Mouse (Mus musculus): ENCODE measurements around the gene Klhl33. TPM values are rescaled to one million over a fixed set of nuclear protein-coding genes. Genes with fewer than 3 reads are reported as not detected.

Klhl33 gene
- total RNA-seq (2023), result 0.13 and 0.18 TPM in 2 replicates

DNA sequence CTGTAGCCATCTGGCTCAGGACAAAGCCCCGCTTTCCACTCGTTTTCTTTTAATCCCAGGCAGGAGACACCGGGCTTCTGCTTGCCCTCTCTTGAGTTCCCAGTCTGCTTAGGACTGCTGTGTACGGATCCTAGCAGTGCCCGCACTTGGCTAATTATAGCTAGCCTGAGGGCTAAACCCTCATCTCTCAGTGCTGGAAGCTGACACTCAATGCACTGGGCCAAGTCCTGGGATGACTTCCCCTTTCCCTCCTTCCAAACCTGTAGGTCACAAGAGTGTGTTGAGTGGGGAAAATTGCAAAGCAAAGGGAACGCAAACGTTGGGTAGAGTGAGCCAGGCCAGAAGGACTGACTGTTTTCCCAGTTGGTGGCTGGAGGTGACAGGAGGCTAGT is at the start of gene Klhl33:
Klhl33 (minus strand) TSS at position 134 of the 392 bp plus-strand sequence.

DNA sequence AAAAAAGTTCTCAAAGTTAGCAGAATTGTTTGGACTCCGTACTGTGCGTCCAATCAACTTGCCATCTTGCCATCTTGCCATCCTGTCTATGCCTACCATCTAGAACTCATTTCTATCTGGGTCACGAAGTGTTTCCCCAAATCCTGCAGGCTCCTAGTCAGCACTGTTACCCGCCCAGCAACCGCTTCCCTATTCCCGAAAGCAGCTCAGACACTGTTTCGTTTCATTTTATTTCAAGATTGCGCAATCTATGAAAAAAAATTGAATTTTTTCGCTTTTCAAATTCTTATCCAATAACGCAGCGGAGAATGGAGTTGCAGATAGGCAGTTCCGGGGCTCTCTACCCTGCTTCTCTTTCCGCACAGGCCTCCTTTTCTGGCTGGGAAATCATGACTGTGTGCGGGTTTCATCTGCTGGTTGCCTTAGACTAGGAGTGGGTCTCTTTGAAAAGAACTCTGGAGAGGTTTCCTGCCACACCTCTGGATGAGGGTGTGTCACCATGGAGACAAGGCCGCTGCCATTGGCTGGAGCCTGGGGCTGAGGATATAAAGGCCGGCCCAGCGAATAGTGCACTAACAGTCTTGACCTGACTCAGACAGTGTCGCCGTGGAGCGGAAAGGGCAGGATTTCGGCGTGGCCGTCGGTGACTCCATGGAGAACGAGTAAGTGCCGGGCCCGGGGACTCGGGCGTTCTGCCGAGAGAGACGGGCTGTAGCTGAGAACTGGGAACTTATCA is 46.8 kb upstream of the Klhl33 start, which contains the start of gene Gm49342:
Gm49342 (plus strand) TSS at position 586 of the 736 bp plus-strand sequence.

DNA sequence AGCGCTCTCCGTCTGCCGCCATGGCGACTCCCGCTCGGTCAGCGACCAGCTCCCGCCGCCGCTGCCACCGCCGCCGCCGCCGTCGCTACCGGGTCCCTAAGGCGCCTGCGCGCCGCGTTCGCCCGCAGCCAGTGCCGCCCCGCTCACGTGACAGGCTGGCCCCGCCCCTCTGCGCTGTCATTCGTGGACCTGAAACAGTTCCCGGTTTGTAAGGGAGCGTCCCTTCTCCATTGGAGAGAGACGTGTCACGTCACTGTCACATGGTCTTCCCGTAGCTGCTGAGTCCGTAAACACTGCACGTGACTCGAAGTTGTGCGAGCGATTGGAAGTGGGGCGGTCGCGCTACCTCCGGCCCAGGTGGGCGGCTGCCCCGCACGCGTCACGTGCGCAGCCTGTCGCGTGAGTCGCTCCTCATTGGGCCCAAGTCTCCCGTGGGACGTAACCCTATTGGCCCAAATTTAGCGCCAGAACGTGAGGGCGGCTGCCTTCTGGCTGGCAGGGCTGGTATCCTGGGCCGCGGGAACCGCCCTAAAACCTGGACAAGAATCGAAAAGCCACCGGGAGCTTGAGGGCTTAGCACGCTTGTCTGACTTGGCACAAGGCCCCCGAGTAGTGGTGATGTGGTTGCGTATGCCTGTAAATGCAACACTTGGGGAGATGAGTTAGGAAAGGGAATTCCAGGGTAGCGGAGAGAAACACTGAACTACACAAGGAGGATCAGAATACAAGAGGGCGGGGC is 33.6 kb upstream of the Klhl33 start, which contains the start of the genes Pip4p1 and Pnp:
Pip4p1 (minus strand) TSS at position 103 of the 739 bp plus-strand sequence.
Pnp (plus strand) TSS at position 329 of the 739 bp plus-strand sequence.

DNA sequence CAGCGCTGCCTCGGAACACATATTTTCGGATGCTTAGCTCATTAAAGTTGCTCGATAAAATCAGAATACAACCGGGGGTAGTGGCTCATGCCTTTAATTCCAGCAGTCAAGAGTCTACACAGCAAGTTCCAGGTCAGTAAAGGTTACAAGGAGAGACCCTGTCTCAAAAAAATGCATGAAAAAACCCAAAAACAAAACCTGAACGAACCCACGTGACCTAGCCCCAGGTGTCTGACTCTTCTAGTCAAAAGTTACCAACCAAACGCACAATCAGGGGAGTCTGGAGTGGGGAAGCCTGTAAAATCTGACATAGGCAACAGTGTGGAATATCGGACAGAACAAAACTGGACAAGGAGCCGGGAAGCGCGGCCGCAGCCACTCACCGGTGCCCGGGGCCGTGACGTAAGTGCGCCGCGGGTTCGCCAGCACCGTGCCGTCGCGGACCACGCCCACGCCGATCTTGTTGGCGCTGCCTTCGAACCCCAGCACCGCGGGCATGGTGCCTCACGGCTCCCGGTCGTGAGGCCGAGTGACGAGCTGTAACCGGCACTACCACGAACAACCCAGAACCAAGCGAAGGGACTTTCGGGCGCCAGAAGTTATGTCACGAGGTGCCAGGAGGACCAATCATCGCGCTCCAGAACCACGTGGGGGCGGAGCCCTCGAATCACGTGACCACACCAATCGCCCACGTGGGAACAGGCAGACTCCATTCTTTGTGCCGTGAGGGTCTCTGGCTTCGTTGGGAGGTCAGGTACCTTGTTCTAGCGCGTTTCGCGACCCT is 27.2 kb upstream of the Klhl33 start, which contains the start of the genes Osgep and Apex1:
Osgep (minus strand) TSS at position 613 of the 784 bp plus-strand sequence.
Apex1 (plus strand) TSS at position 688 of the 784 bp plus-strand sequence.

DNA sequence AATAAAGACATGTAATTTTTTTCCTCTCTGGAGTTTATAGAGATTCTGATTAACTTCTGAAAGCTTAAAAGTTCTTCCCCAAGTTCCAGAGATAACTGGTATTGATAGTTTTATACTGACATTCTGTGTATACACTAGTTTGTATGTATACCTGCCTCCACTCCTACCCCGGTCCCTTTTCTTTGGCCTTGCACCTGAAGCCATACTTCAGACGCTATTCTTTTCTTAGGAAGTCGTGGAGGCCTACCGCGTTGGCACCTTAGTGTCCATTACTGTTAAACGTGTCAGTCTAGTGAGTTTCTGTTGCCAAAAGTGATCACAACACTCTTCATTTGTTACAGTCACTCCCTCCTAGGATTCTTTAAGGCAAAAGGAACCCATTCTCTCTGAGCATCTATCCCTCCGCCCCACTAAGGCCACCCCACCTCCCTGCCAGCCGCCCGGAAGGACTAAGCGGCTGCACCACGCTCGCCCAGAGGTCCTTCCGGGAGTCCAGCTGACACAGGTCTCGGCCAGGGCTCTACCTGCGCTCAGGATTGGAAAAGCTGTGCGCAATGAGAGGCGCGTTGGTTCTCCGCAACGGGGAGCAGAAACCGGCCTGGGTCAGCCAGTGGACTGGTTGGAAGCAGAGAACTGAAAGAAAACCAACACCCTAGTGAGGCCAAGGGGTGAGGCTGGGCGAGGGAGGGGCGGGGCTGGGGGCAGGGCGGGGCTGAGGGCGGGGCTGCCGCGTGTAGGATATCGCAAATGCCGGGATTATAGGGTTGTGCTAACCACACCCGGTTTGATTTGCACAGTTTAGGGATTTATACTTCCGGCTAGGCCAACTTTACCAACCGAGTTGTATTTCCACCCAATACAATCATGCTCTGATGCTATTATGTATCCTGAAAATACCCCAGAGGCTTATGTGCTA is 27.2 kb downstream of the Klhl33 start, which contains the start of gene Tep1:
Tep1 (minus strand) TSS at position 672 of the 916 bp plus-strand sequence.

Other genes with a start within 250 kb of the Klhl33 start
- gene Olfr747, start 204.3 kb downstream of the Klhl33 start, total RNA-seq (2023), result not detected in 2 replicates
- not detected in 2 replicates for gene Olfr748, start 190.1 kb downstream of the Klhl33 start, total RNA-seq (2023)
- gene Olfr749, start 152.4 kb downstream of the Klhl33 start, total RNA-seq (2023), result not detected in 2 replicates
- 28.0 and 39.4 TPM in 2 replicates for gene Ttc5, start 112.0 kb downstream of the Klhl33 start, total RNA-seq (2023)
- not detected in 2 replicates for gene Ccnb1ip1, start 89.8 kb downstream of the Klhl33 start, total RNA-seq (2023)
- gene Parp2, start 89.7 kb downstream of the Klhl33 start, total RNA-seq (2023), result 23.5 and 35.4 TPM in 2 replicates
- 33.7 and 51.6 TPM in 2 replicates for gene Tep1, start 26.9 kb downstream of the Klhl33 start, total RNA-seq (2023)
- 14.8 and 15.6 TPM in 2 replicates for gene Osgep, start 27.4 kb upstream of the Klhl33 start, total RNA-seq (2023)
- gene Apex1, start 27.5 kb upstream of the Klhl33 start, total RNA-seq (2023), result 11.9 and 13.5 TPM in 2 replicates
- 64.3 and 86.6 TPM in 2 replicates for gene Pip4p1, start 33.3 kb upstream of the Klhl33 start, total RNA-seq (2023)
- 55.5 and 66.9 TPM in 2 replicates for gene Pnp, start 33.6 kb upstream of the Klhl33 start, total RNA-seq (2023)
- 43.8 and 69.2 TPM in 2 replicates for gene Gm49342, start 47.0 kb upstream of the Klhl33 start, total RNA-seq (2023)
- gene Pnp2, start 58.5 kb upstream of the Klhl33 start, total RNA-seq (2023), result 4.6 and 5.7 TPM in 2 replicates
- gene Rnase10, start 110.2 kb upstream of the Klhl33 start, total RNA-seq (2023), result 0.25 TPM in 1 of 2 replicates, not detected in the other
- not detected in 2 replicates for gene Rnase9, start 144.4 kb upstream of the Klhl33 start, total RNA-seq (2023)
- not detected in 2 replicates for gene Rnase11, start 152.7 kb upstream of the Klhl33 start, total RNA-seq (2023)
- gene Rnase12, start 160.2 kb upstream of the Klhl33 start, total RNA-seq (2023), result not detected in 2 replicates
- not detected in 2 replicates for gene Olfr750, start 176.9 kb upstream of the Klhl33 start, total RNA-seq (2023)
- 3.6 and 5.4 TPM in 2 replicates for gene Rnase4, start 193.6 kb upstream of the Klhl33 start, total RNA-seq (2023)
- gene Ang, start 193.6 kb upstream of the Klhl33 start, total RNA-seq (2023), result 2.0 and 3.2 TPM in 2 replicates
- gene Eddm3b, start 216.9 kb upstream of the Klhl33 start, total RNA-seq (2023), result not detected in 2 replicates
- 16.8 and 24.9 TPM in 2 replicates for gene Rnase6, start 226.4 kb upstream of the Klhl33 start, total RNA-seq (2023)
- not detected in 2 replicates for gene Rnase1, start 249.3 kb upstream of the Klhl33 start, total RNA-seq (2023)